Mouse (Mus musculus) heart, adult 2 months (tissue): Measurements from ENCODE around the gene Dbp. TPM values are rescaled to one million over a fixed set of nuclear protein-coding genes. Genes with fewer than 3 reads are reported as not detected.
A peak's percentile ranks its signal among the peaks of the same experiment; 100 is the strongest.

ENCODE experiments used
- DNase-seq, 2 experiments: peaks; one replicate each; pipeline ENCODE4 v3.0.0; 2021
- H3K27ac ChIP-seq: fragments of 200-600 bp; 2 replicates; pipeline ENCODE4 v1.8.1; 2022
- H3K27me3 ChIP-seq: fragments of 200-500 bp; 2 replicates; pipeline ENCODE4 v1.6.1; 2012; ENCODE audit warnings: mild to moderate bottlenecking, low read length, inconsistent platforms, mixed read lengths; ENCODE audit not compliant: control insufficient read depth, insufficient read depth
- H3K36me3 ChIP-seq: fragments of 200-500 bp; 2 replicates; pipeline ENCODE4 v1.6.1; 2012; ENCODE audit warnings: low read length, inconsistent platforms; ENCODE audit not compliant: control insufficient read depth, insufficient read depth
- H3K4me1 ChIP-seq: fragments of 200-500 bp; 2 replicates; pipeline ENCODE4 v1.6.1; 2011; ENCODE audit warnings: low read length; ENCODE audit not compliant: control insufficient read depth, insufficient read depth
- H3K4me3 ChIP-seq: fragments of 200-600 bp; 2 replicates; pipeline ENCODE4 v1.8.1; 2022
- H3K79me2 ChIP-seq: fragments of 200-500 bp; replicated peaks from 2 replicates; pipeline ENCODE4 v1.6.1; 2012; ENCODE audit warnings: mild to moderate bottlenecking, inconsistent platforms, low read length, moderate library complexity, mixed read lengths; ENCODE audit not compliant: control insufficient read depth, insufficient read depth
- H3K9ac ChIP-seq: fragments of 200-500 bp; 2 replicates; pipeline ENCODE4 v1.6.1; 2012; ENCODE audit warnings: low read depth, mild to moderate bottlenecking, control low read depth, inconsistent platforms, low read length, mixed read lengths
- CTCF ChIP-seq: fragments of 200-600 bp; IDR thresholded peaks from 2 replicates; pipeline ENCODE4 v1.8.1; 2022; ENCODE audit warnings: antibody characterized with exemption, mild to moderate bottlenecking, moderate library complexity
- EP300 ChIP-seq: fragments of 200-500 bp; IDR thresholded peaks from 2 replicates; pipeline ENCODE4 v1.6.1; 2011; ENCODE audit warnings: low read depth, low read length, control low read depth; ENCODE audit not compliant: insufficient read depth
- POLR2A ChIP-seq: fragments of 200-500 bp; IDR thresholded peaks from 2 replicates; pipeline ENCODE4 v1.6.1; 2011; ENCODE audit warnings: mild to moderate bottlenecking, low read depth, low read length, control low read depth; ENCODE audit not compliant: insufficient read depth
- WGBS: fragments of 180-500 bp; shearing (Covaris S2); methylation state at CpG from one replicate; pipeline ENCODE4 v1.1.7; 2018; 5-methylcytosine and 5-hydroxymethylcytosine counted together
- intact Hi-C: fragments of 180-260 bp; cut with DNase I; formaldehyde crosslinking; loops from one replicate; pipeline ENCODE4 v1.15.1; 2025
- polyA plus RNA-seq: library from polyadenylated mRNA; depleted of rRNA; stranded (reverse); fragments of >200 nt; gene quantifications from 2 replicates; pipeline ENCODE4 v1.2.3, GENCODE M21; 2012
- total RNA-seq, 2 experiments: library from RNA; stranded (reverse); gene quantifications; 2 replicates each; pipeline ENCODE4 v1.2.3; 2021

Gene Dbp
- total and polyA plus RNA-seq, 3 experiments = 6.4 to 134 (median 93.6) TPM

GRCm38 (mm10) chr7:45715090-45715708, 10.3 kb downstream of the Dbp start, which contains the start of gene Rpl18:
Gene Rpl18, plus strand, starts transcription at chr7:45715457.
- Histone ChIP-seq H3K4me3 (peak within 1 kb of the TSS; percentile 92), H3K9ac (peak within 1 kb of the TSS; percentile 84), H3K27ac (peak within 1 kb of the TSS; percentile 78), H3K79me2 (no peaks in the 10 kb centered on the region; the same call in 1 of the 2 replicates), H3K36me3 (peaks cover 6% of the 10 kb centered on the region), H3K4me1 (peaks cover 12% of the 10 kb centered on the region), H3K27me3 (no peaks in the 10 kb centered on the region)
- peak; percentile 96 to 99 for DNase-seq
- intact Hi-C loops = loop anchor here (5.0 to 10.0 kb wide), 2 partner anchors 207 to 970 kb away; partner anchors contain the start of genes Ccdc114, Emp3 and Vrk3
- 6% methylated on average over 34 of the region's 34 CpGs for WGBS
- TF ChIP-seq POLR2A = peak; percentile 71
- no peak for TF ChIP-seq EP300

- no peaks in the 10 kb centered on the region; the same call in 1 of the 2 replicates for H3K79me2 ChIP-seq
- peaks cover 6% of the 10 kb centered on the region for H3K36me3 ChIP-seq
- intact Hi-C loops = loop anchor here (5.0 to 10.0 kb wide), 2 partner anchors 206 to 971 kb away; partner anchors contain the start of genes Ccdc114, Emp3 and Vrk3
- no peaks in the 10 kb centered on the region for H3K27me3 ChIP-seq
- H3K27ac ChIP-seq = peak overlapping the region; percentile 75
- H3K4me1 ChIP-seq = peaks cover 12% of the 10 kb centered on the region
- 69% methylated on average over 19 of the region's 19 CpGs for WGBS
- peak; percentile 34 to 56 for DNase-seq
- no peak for TF ChIP-seq EP300
- TF ChIP-seq CTCF = no peak
- no peak for TF ChIP-seq POLR2A
- H3K9ac ChIP-seq = 0 out of 2 replicates have a peak overlapping the region, but pooled peaks have one; percentile 3
- H3K4me3 ChIP-seq = peak overlapping the region; percentile 37
These were observed 11.0 kb downstream of the Dbp start for GRCm38 (mm10) chr7:45715741-45716459.

DNA sequence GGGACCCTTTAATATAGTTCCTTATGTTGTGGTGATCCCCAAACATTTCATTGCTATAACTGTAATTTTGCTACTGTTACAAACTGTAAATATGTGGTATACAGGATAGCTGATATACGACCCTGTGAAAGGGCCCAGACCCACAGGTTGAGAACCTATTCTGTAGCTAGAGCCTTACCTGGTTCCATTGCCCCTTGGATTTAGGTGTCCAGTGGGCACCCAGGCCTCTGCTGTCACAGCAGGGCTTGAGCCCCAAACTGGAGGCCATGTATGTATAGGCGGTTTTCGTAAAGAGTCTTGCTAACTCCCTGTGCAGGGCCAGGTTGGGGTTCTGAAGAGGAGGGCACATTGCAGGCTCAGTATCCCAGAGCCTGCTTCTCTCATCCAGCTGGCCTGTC, 11.6 kb downstream of the Dbp start:
- H3K36me3 ChIP-seq = peaks cover 6% of the 10 kb centered on the region
- 82% methylated on average over 3 of the region's 3 CpGs for WGBS
- H3K4me3 ChIP-seq = no peak overlapping the region; the same call in 1 of the 2 replicates
- TF ChIP-seq POLR2A (no peak), EP300 (no peak), CTCF (no peak)
- peak overlapping the region; percentile 23 for H3K27ac ChIP-seq
- no peak overlapping the region for H3K9ac ChIP-seq
- no peaks in the 10 kb centered on the region; the same call in 1 of the 2 replicates for H3K79me2 ChIP-seq
- DNase-seq = peak in 1 of 2 experiments; percentile 30
- H3K27me3 ChIP-seq = no peaks in the 10 kb centered on the region
- H3K4me1 ChIP-seq = peaks cover 12% of the 10 kb centered on the region
- intact Hi-C loops = loop anchor here (5.0 to 10.0 kb wide), 2 partner anchors 206 to 972 kb away; partner anchors contain the start of genes Ccdc114, Emp3 and Vrk3

- Histone ChIP-seq H3K4me3 (peak overlapping the region; percentile 86), H3K27me3 (no peaks in the 10 kb centered on the region), H3K36me3 (peaks cover 6% of the 10 kb centered on the region), H3K27ac (peak overlapping the region; percentile 96), H3K9ac (peak overlapping the region; percentile 95), H3K4me1 (peaks cover 12% of the 10 kb centered on the region), H3K79me2 (no peaks in the 10 kb centered on the region; the same call in 1 of the 2 replicates)
- 4% methylated on average over 31 of the region's 31 CpGs for WGBS
- peak in 1 of 2 experiments; percentile 23 for DNase-seq
- no peak for TF ChIP-seq EP300
- TF ChIP-seq CTCF = no peak
- intact Hi-C loops = loop anchor here (5.0 to 10.0 kb wide), 2 partner anchors 205 to 972 kb away; partner anchors contain the start of genes Ccdc114, Emp3 and Vrk3
These were observed 12.3 kb downstream of the Dbp start for GRCm38 (mm10) chr7:45716952-45717917.

- 1% methylated on average over 41 of the region's 41 CpGs for WGBS
- TF ChIP-seq POLR2A (peak; percentile 99), CTCF (peak; percentile 21), EP300 (peak; percentile 98)
These were observed 13.0 kb downstream of the Dbp start, which contains the start of gene Sphk2 for GRCm38 (mm10) chr7:45717918-45718297. Gene Sphk2, minus strand, starts transcription at chr7:45718002.

More at GRCm38 (mm10) chr7:45717918-45718297, 13.0 kb downstream of the Dbp start, which contains the start of gene Sphk2:
- H3K9ac ChIP-seq = peak within 1 kb of the TSS; percentile 95
- intact Hi-C loops = loop anchor here (1.0 to 10.0 kb wide), 3 partner anchors 113 to 973 kb away; partner anchors contain the start of genes Ccdc114, Emp3 and Vrk3
- H3K4me3 ChIP-seq = peak within 1 kb of the TSS; percentile 86
- H3K27me3 ChIP-seq = no peaks in the 10 kb centered on the region
- H3K27ac ChIP-seq = peak within 1 kb of the TSS; percentile 96
- DNase-seq = peak; percentile 98
- no peaks in the 10 kb centered on the region; the same call in 1 of the 2 replicates for H3K79me2 ChIP-seq
- peaks cover 12% of the 10 kb centered on the region for H3K4me1 ChIP-seq
- H3K36me3 ChIP-seq = peaks cover 3% of the 10 kb centered on the region
